Mouse (Mus musculus): ENCODE data around the gene Ptges.
A peak's percentile ranks its signal among the peaks of the same experiment; 100 is the strongest.

Ptges gene

GRCm38 (mm10) chr2:30848184-30848583 is 81.5 kb downstream of the Ptges start:
- DNase-seq (ENCODE audit: low spot score): no peak

DNA sequence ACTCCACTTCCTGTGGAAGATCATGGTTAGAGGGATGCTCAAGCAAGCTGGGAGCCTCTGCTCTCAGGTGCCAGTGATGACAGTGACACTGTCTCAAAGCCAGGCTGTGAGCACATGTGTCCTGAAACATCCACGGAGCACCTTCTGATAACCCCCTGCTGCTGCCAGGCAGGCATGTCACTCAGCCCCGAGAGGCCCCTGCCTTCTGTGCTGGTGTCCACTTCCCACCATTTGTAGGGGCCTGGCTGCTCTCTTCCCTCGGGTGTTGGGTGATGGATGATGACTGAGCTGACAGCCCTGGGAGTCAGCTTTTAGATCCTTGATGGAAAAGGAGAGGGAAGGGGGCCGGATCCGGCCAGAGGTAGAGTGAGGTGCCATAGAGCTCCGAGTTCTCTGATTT is 82.9 kb downstream of the Ptges start:
- DNase-seq (ENCODE audit: low spot score): no peak

DNA sequence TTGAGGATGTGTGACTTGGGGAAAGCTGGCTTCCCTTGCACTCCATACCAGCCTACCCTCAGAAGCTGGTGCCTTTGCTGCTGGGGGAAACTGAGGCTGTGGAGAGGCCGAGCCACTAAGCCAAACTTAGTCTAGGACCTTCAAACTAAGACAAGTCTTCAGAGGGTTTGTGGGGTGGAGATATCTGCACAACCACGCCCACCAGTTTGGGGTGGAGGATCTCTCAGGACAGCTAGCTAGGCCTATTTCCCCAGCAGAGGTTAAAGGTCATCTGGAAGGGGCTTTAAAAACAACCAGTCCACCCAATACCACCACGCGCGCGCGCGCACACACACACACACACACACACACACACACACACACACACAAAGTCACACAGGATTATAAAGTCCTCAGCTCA is 83.4 kb downstream of the Ptges start:
- no peak for DNase-seq (ENCODE audit: low spot score)

DNA sequence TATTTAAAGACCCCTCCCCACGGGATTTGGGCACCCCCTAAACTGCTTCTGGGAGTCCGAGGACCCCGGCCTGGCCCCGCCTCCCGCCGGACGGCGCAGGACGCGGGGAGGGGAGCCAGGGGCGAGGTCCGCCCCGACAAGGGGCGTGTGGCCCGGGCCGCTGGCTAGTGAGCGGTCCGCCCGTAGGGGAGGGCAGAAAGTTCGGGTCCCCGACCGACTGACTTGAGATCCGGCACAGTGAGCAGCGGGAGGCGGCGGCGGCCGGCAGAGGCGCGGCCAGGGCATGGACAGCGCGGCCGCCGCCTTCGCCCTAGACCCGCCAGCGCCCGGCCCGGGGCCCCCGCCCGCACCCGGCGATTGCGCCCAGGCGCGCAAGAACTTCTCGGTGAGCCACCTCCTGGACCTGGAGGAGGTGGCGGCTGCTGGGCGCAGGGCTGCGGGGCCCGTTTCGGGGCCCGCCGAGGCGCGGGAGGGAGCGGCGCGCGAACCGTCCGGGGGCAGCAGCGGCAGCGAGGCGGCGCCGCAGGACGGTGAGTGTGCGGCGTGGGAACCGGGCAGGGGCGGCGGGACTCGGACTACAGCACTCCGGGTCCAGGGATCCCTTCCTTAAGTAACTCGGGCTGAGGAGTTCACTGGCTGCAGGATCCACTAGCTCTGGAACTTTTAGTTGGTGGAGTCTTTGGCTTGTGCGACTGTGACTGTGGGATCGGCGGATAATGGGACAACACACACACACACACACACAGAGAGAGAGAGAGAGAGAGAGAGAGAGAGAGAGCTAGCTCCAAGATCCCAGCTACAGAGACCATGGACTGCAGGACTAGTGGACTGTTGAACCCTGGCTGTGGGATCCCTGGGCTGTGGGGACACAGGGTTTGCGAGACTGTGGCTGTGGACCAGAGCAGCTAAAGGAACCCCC is 84.3 kb downstream of the Ptges start:
- peak; percentile 44 for DNase-seq (ENCODE audit: low spot score)

- no peak for DNase-seq (ENCODE audit: low spot score)
Observed at GRCm38 (mm10) chr2:30842615-30843014, 87.0 kb downstream of the Ptges start.

Data from retina, embryonic 14.5 days (tissue).